Mouse (Mus musculus) heart, embryonic 12.5 days (tissue): Measurements from ENCODE around the gene Plagl2. TPM values are rescaled to one million over a fixed set of nuclear protein-coding genes. Genes with fewer than 3 reads are reported as not detected.

Experiments
- ATAC-seq: fragments of 200-750 bp; cut with Nextera tagmentation; 2 replicates; pipeline ENCODE4 v1.8.0; 2017; ENCODE audit warnings: moderate TSS enrichment, moderate library complexity; ENCODE audit not compliant: insufficient number of reproducible peaks, low FRiP score
- H3K27ac ChIP-seq: fragments of 300-500 bp; sonication (generic); 2 replicates; pipeline ENCODE4 v1.5.1; 2016; ENCODE audit warnings: mild to moderate bottlenecking, moderate library complexity; ENCODE audit not compliant: poor library complexity, severe bottlenecking
- H3K27me3 ChIP-seq: fragments of 300-500 bp; sonication (generic); replicated peaks from 2 replicates; pipeline ENCODE4 v1.6.1; 2016; ENCODE audit warnings: mild to moderate bottlenecking, moderate library complexity
- H3K36me3 ChIP-seq: fragments of 300-500 bp; sonication (generic); 2 replicates; pipeline ENCODE4 v1.6.1; 2016; ENCODE audit warnings: mild to moderate bottlenecking, moderate library complexity
- H3K4me1 ChIP-seq: fragments of 300-500 bp; sonication (generic); replicated peaks from 2 replicates; pipeline ENCODE4 v1.6.1; 2016; ENCODE audit warnings: mild to moderate bottlenecking
- H3K4me2 ChIP-seq: fragments of 300-500 bp; sonication (generic); 2 replicates; pipeline ENCODE4 v1.6.1; 2016; ENCODE audit warnings: mild to moderate bottlenecking, moderate library complexity
- H3K4me3 ChIP-seq: fragments of 300-500 bp; sonication (generic); 2 replicates; pipeline ENCODE4 v1.5.1; 2016; ENCODE audit warnings: mild to moderate bottlenecking
- H3K9ac ChIP-seq: fragments of 300-500 bp; sonication (generic); 2 replicates; pipeline ENCODE4 v1.6.1; 2016; ENCODE audit warnings: mild to moderate bottlenecking, moderate library complexity
- H3K9me3 ChIP-seq: fragments of 300-500 bp; sonication (generic); replicated peaks from 2 replicates; pipeline ENCODE4 v1.6.1; 2016; ENCODE audit warnings: mild to moderate bottlenecking, moderate library complexity
- WGBS: fragments of 180-500 bp; shearing (Covaris S2); methylation state at CpG from one replicate; pipeline ENCODE4 v1.1.7; 2016; 5-methylcytosine and 5-hydroxymethylcytosine counted together
- polyA plus RNA-seq: library from polyadenylated mRNA; unstranded; fragments of >200 nt; fragmentation: Nextera tagmentation; extraction: Ambion mirVana; gene quantifications from 2 replicates; pipeline ENCODE4 v1.2.1, GENCODE M21; 2016

The Plagl2 gene
- polyA plus RNA-seq, 1 experiment from 2014 or later = 20.2 TPM

DNA sequence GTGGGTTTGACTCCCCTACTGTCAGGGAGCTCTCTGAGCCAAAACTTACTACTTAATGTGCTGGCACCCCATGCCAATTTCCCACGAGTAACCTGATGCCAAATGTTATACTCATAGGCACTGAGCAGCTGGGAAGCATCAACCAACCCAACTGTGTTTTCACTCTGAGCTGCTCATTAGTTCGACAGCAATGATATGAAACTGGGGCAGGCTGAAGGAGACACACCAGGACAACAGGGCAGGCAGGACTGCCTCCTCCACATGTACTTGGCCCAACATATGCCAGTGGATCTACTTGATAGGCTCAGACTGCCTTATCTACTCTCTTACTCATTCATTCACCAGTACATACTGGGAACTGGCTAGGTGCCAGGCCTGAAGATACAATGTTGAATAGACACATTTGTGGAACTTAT is 55.0 kb downstream of the Plagl2 start:
- H3K9me3 ChIP-seq = no peaks in the 10 kb centered on the region
- no peaks in the 10 kb centered on the region for H3K27me3 ChIP-seq
- WGBS = 66% methylated on average over 2 of the region's 2 CpGs
- H3K9ac ChIP-seq = no peak overlapping the region
- peak overlapping the region; percentile 47 for H3K27ac ChIP-seq
- H3K4me2 ChIP-seq = no peak overlapping the region
- peaks cover 97% of the 10 kb centered on the region for H3K36me3 ChIP-seq
- H3K4me1 ChIP-seq = peaks cover 33% of the 10 kb centered on the region
- peak; percentile 75; the same call in 1 of the 2 replicates for ATAC-seq
- no peak overlapping the region for H3K4me3 ChIP-seq

DNA sequence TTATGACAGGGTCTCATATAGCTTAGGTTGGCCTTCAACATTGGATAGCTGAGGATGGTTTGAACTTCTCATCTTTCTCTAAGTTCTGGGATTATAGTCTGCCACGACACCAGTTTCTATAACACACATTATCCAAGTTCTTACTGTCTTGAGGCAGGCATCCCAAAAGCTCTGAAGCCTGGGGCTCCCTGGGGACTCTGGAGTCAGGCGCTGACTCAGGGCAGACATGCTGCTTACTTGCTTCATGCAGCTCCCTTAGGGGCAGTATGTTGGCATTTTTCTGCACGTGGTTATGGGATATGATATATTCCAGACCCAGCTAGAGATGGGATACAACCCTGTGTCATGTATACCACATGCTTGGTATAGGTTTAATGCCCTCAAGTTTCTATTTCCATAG is 61.3 kb downstream of the Plagl2 start:
- ATAC-seq = no peak
- Histone ChIP-seq H3K4me1 (peaks cover 12% of the 10 kb centered on the region; the same call in 1 of the 2 replicates), H3K4me3 (no peak overlapping the region), H3K4me2 (no peak overlapping the region), H3K9me3 (no peaks in the 10 kb centered on the region), H3K27me3 (no peaks in the 10 kb centered on the region), H3K27ac (no peak overlapping the region), H3K9ac (no peak overlapping the region), H3K36me3 (peaks cover 60% of the 10 kb centered on the region)
- 87% methylated on average over 3 of the region's 3 CpGs for WGBS

DNA sequence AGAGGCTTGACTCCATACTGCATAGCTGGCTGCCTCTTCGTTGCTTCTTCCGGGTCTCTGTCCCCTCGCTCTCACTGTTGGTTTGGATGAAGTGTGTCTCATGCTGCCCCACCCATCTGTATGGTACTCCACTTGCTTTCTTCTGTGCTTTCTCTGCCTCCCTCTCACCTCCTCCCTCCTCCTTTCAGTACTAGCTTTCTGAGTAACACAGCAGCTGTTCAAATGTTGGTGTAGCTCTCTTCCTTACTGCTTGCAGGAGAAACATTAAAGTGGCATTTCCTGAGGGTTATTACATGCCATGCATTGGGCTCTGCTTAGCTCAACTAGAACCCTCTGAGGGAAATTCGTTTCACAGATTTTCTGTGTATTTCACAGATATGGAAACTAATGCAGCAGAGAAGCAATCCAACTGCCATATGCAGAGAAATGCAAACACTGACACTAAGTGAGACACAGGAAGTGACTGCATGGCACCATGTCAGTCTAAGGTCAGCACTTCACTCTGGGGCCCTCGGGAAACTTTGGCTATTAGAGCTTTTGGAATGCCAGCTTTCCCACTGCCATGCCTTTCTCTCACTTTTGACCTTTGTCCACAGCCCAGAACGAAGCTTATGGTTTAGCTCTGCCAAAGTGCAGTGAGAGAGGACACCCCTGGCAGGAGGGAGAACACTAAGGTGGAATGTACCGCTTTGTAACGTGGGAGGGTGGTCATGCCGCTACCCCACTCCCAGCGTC is 61.9 kb downstream of the Plagl2 start:
- no peak for ATAC-seq
- no peaks in the 10 kb centered on the region for H3K27me3 ChIP-seq
- peaks cover 12% of the 10 kb centered on the region; the same call in 1 of the 2 replicates for H3K4me1 ChIP-seq
- H3K4me3 ChIP-seq = no peak overlapping the region
- peaks cover 59% of the 10 kb centered on the region for H3K36me3 ChIP-seq
- H3K9ac ChIP-seq = no peak overlapping the region
- H3K4me2 ChIP-seq = no peak overlapping the region
- H3K9me3 ChIP-seq = no peaks in the 10 kb centered on the region
- 79% methylated on average over 10 of the region's 10 CpGs for WGBS
- no peak overlapping the region for H3K27ac ChIP-seq

Other genes starting within 250 kb of the Plagl2 start
- 94.3 and 96.7 TPM in 2 replicates for gene Pdrg1, start 226.0 kb downstream of the Plagl2 start, polyA plus RNA-seq
- not detected in 2 replicates for gene Xkr7, start 209.6 kb downstream of the Plagl2 start, polyA plus RNA-seq
- 7.9 and 8.7 TPM in 2 replicates for gene Ccm2l, start 175.5 kb downstream of the Plagl2 start, polyA plus RNA-seq
- 1.2 and 1.3 TPM in 2 replicates for gene Hck, start 133.0 kb downstream of the Plagl2 start, polyA plus RNA-seq
- 75.4 and 81.8 TPM in 2 replicates for gene Tm9sf4, start 80.1 kb downstream of the Plagl2 start, polyA plus RNA-seq
- 7.0 TPM in 2 replicates for gene Tspyl3, start 16.0 kb downstream of the Plagl2 start, polyA plus RNA-seq
- 3.7 and 4.5 TPM in 2 replicates for gene Pofut1, start 107 bp upstream of the Plagl2 start, polyA plus RNA-seq
- gene Kif3b, start 50.0 kb upstream of the Plagl2 start, polyA plus RNA-seq = 5.0 and 5.5 TPM in 2 replicates
- 14.4 TPM in 2 replicates for gene Asxl1, start 104.4 kb upstream of the Plagl2 start, polyA plus RNA-seq